Mouse (Mus musculus) cerebellum, postnatal 25 days (tissue): ENCODE measurements around the gene Pdzd2.

ENCODE experiments used
- DNase-seq, 2 experiments: peaks; one replicate each; pipeline ENCODE4 v3.0.0; 2021; ENCODE audit warnings: mixed read lengths in 2 of 2

Pdzd2 gene

GRCm38 (mm10) chr15:12340536-12341400 is 399.0 kb downstream of the Pdzd2 start:
- DNase-seq, result no peak

- DNase-seq, result no peak
Observed at GRCm38 (mm10) chr15:12337779-12338137, 402.0 kb downstream of the Pdzd2 start.

- no peak for DNase-seq
Observed at GRCm38 (mm10) chr15:12337030-12337778, 402.5 kb downstream of the Pdzd2 start.

GRCm38 (mm10) chr15:12334381-12334780 is 405.3 kb downstream of the Pdzd2 start:
- no peak for DNase-seq

DNA sequence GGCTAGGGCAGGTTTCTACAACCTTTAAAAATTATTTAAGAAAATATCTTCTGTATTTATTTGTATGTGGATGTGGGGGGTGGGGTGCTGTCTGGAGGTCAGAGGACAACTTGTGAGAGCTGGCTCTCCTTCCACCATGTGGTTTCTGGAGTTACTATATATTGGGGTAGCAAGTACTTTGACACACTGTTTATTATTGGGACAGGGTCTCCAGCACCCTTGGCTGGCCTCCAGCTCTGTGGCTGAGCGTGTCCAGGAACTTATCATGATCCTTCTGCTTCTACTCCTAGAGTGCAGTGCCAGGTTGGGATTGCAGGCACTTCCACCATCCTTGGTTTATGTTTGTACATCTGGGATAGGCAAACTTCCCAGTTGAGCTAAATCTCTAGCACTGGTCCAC is 408.4 kb downstream of the Pdzd2 start:
- no peak for DNase-seq

- DNase-seq, result no peak
Observed at GRCm38 (mm10) chr15:12330892-12331291, 408.8 kb downstream of the Pdzd2 start.

- DNase-seq, result no peak
Observed at GRCm38 (mm10) chr15:12330389-12330788, 409.3 kb downstream of the Pdzd2 start.

GRCm38 (mm10) chr15:12324326-12324725 is 415.4 kb downstream of the Pdzd2 start:
- DNase-seq, result no peak

DNA sequence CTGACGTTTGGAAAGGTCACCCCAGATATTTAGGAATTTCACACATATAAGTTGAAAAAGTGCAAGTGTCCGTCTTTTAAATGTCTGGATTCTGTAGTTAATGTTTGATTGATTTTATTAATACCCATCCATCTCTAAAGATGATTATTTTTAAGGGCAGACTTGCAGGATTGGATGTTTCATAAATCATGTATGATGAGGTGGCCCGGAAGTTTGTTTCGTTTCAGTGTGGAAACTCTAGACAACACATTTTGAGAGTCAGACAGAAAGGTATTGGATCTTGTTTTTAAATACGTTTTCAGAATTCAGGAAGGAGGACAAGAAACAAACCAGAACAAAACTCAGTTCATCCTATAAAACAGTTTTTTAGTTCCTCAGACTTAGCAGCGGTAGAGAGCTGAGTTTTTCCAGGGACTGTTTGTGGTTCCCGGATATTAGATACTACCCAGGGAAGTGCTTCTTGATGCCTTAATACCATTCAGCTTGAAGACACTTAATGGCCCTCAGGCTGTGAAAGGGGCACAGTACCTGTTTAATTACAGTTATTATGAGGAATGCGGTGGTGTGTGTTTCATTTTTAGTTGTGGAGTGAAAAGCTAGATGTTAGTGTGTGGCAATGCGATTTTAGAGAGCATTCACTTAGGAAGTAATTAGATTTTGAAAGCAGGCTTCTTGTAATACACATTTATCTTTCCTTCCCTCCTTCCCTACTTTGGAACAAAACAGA is 416.9 kb downstream of the Pdzd2 start:
- DNase-seq, result no peak

- DNase-seq, result peak in 1 of 2 experiments; percentile 64
Observed at GRCm38 (mm10) chr15:12321788-12322621, 417.7 kb downstream of the Pdzd2 start, which contains the start of gene 1810049J17Rik. TSS of gene 1810049J17Rik (minus strand) at chr15:12321899.

- peak; percentile 96 to 99 for DNase-seq
Observed at GRCm38 (mm10) chr15:12321091-12321787, 418.5 kb downstream of the Pdzd2 start, which contains the start of gene Golph3. TSS of gene Golph3 (plus strand) at chr15:12321450.

DNA sequence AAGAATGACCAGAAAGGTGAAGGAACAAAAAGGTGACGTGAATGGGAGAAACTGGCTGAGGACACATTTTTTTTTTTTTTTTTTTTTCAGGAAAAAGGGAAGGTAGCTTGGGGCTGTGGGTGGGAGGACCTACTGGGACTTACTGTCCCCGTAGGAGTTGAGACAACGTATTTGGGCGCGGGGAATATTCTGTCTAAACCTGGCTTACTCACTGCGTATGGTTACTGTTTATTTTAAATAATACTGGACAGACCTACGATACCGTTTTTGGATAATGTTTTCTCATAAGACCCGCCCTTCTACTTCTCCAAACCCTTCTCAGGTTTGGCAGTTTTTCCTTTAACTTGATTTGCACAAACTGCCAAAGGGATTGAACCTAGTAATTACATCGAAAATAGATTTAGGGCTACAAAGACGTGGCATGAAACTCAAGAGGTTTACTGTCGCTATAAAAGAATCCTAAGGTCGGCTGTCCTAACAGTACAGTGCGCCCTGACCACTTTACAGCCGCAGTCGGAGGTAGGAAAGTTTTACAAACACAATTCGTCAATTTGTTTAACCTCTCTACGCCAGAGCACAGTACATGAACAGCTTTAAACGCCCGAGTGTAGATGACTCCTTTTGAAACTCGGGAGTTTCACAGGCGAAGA is 419.2 kb downstream of the Pdzd2 start:
- DNase-seq, result no peak

- DNase-seq, result no peak
Observed at GRCm38 (mm10) chr15:12319889-12320288, 419.8 kb downstream of the Pdzd2 start.

DNA sequence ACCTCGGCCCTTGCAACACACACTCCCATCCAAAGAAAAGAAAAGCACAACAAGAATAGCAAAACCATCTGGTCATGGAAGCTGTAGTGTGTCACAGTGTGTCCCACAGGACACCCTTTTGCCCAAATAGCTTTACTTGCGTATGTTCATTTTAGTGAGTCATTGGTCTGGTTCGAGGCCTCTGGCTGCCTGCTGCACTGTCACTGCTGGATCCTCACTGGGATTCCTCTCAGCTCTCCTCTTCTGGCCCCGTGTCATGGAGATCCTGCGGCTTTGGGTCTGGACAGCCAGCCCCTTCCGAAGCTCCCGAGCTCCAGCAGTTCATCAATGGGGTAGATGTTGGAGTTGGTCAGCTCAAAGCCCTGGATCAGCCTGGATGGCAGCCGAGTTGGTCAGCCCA is 421.3 kb downstream of the Pdzd2 start:
- DNase-seq, result no peak

DNA sequence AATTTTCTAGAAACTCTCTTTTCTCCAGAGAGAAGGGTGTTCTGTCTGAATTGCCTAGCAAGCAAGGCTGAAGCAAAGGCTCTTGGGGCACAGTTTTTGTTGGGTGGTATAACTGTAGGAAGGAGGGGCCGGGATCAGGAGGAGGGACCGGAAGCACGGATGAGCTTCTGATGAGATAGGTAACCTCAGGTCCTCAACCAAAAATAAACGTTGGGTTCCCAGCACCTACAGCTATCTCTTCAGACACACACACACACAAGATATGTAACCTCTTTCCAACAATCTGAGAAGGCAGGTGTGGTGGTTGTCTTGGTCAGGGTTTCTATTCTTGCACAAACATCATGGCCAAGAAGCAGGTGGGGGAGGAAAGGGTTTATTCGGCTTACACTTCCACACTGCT is 422.4 kb downstream of the Pdzd2 start:
- no peak for DNase-seq

DNA sequence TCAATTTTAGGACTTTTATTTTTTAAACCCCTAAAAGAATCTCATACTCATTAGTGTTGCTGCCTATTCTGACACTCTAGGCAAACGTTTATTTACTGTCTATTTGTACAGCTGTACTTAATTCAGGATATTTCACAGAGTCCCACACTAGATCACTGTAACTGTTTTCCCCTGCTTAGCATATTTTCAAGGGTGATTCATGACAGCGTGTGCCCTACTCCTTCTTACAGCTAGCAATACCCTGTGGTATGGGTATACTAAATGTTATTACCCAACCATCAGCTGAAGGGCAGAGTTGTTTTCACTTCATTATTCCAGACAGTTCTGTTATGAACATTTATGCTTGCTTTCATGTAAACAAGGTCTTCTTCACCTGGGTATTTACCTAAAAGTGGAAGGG is 423.7 kb downstream of the Pdzd2 start:
- no peak for DNase-seq

DNA sequence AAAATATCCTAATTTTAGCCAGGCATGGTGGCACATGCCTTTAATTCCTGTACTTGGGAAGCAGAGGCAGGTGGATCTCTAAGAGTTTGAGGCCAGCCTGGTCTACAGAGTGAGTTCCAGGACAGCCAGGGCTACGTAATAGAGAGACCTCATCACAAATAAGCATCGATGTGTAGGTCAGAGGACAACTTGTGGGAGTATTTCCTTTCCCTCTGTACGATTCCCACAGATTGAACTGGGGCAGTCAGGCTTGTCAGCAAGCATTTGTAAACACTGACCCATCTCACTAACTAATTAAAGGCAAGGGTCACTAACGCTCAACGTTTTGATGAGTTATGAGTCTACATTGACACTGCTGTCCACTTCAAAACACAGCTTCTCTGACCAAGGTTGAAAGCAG is 425.1 kb downstream of the Pdzd2 start:
- DNase-seq, result no peak

DNA sequence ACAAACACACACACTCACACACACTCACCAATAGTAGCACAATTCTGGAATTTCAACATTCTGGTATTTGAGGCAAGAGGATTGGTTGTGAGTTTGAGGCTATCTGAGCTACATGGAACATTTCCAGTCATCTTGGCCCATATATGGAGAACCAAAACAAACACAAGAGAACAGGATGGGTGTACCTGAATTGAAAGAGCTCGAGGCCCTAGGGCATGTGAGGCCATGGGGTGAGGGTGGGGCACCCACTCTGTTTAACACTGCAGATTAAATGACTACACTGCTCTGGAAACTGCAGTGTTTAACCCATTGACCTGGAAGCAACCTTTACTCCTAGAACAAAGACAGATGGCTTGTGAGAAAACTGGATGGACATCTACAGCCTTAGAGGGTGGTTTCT is 426.5 kb downstream of the Pdzd2 start:
- no peak for DNase-seq

- DNase-seq, result no peak
Observed at GRCm38 (mm10) chr15:12311465-12311864, 428.3 kb downstream of the Pdzd2 start.

DNA sequence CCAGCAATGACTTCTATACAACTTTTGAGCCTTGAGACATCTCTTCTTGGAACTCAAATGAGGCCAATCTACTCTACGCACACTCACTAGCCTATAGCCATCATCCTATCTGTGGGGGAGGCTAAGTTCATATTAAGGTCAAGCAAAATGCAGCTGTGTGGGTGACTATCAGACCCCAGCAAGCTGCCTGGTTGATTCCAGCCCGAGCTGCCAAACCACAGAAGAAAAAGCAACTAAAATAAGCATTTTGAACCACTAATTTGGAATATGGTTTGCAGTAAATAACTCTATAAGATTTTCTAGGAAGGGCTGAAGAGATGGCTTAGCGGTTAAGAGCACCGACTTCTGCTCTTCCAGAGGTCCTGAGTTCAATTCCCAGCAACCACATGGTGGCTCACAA is 429.0 kb downstream of the Pdzd2 start:
- no peak for DNase-seq
